Mouse (Mus musculus): ENCODE measurements at regions not wholly inside any gene's neighbourhood (a gene's known extent, or its start where the extent isn't known, plus 50 kb on each side); places are given as distances from the start of the nearest gene placed in this dataset.

GRCm38 (mm10) chr8:113250264-113250663, 385.1 kb upstream of the Mon1b start:
- DNase-seq (ENCODE audit: low spot score in 2 of 2): no peak

DNA sequence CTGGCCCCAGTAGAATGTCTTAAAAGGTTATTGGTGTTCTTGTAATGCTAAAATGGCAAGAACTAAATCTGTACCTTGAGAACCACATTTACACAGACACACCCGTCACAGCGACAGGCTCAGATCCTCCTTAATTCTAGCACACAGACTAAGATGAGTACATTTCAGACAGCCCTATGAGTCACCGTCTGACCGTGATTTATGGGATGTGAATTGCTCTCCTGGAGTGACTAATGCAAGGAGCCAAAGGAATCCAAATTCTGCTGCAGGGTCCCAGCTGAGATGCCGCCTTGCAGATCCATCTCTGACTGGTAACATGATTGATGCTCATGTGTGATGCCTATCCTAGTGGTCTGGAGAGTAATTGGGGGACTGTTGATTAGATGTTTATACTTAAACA, 381.3 kb upstream of the Mon1b start:
- DNase-seq (ENCODE audit: low spot score in 2 of 2): no peak

- DNase-seq (ENCODE audit: low spot score in 2 of 2): no peak
Measured at GRCm38 (mm10) chr8:113259477-113259876, 375.9 kb upstream of the Mon1b start.

DNA sequence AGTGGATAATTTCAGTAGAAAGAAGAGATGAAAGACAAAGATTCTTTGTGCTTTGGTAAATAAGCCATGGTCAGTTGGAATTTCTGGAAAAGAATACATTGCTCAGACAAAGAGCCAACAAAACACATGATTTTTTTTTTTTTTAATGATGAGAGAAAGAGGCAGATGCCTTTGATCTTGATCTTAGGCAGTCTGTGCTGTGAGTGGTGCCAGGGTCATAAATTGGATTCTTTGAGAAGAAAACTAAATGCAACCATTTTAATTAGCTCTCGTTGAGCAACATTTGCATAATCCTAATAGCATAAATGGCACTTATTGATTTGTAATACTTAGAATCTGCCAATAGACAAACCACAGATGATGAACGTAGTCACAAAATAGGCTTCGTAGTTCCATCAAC, 372.1 kb upstream of the Mon1b start:
- no peak for DNase-seq (ENCODE audit: low spot score in 2 of 2)

GRCm38 (mm10) chr8:113271262-113271661, 364.1 kb upstream of the Mon1b start:
- no peak for DNase-seq (ENCODE audit: low spot score in 2 of 2)

DNA sequence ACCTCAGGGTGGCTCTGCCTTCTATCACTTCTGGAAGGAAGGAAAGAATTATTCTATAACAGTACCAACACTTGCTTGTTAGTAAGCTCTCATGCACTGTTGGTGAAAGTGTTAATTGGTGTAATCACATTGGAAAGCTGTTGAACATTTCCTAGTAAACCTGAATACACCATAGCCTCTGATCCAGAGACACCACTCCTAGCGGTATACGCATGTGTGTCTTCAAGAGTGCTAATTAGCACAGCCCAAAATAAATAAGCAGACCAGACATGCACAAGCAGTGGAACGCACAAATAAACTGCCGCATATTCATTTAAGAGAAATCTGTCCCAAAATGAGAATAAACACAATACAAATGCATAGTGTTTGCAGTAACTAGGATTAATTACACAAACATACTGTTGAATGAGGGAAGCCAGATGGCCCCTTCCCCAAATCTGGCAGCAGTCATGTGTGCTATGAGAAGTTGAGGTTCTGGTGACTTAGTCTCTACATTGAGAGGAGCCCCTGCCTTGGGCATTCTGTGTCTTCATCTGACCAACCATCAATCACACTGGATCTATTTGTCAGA, 335.0 kb upstream of the Mon1b start:
- DNase-seq (ENCODE audit: low spot score in 2 of 2): no peak

DNA sequence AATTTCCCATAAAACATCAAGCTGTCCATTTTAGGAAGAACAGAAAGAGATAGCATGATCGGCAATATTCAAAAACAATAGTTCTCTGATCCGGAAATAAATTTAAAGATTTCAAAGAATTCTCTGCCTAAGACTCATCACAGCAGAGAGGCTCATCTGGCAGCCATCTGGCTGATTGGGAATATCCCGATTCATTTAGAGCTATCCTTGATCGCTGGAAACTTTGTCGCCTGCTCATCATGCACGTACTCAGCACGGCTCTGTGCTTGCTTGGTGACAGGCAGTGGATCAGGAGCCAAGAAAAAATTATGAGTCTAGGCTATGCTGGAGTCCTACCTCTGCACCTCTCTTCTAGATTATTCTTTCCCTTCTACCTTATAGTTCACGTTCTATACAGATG, 332.0 kb upstream of the Mon1b start:
- DNase-seq (ENCODE audit: low spot score in 2 of 2): no peak

GRCm38 (mm10) chr8:113317169-113317568, 318.2 kb upstream of the Mon1b start:
- no peak for DNase-seq (ENCODE audit: low spot score in 2 of 2)

GRCm38 (mm10) chr8:113331576-113331975, 303.8 kb upstream of the Mon1b start:
- no peak for DNase-seq (ENCODE audit: low spot score in 2 of 2)

- DNase-seq (ENCODE audit: low spot score in 2 of 2): no peak
Measured at GRCm38 (mm10) chr8:113341306-113341705, 294.1 kb upstream of the Mon1b start.

DNA sequence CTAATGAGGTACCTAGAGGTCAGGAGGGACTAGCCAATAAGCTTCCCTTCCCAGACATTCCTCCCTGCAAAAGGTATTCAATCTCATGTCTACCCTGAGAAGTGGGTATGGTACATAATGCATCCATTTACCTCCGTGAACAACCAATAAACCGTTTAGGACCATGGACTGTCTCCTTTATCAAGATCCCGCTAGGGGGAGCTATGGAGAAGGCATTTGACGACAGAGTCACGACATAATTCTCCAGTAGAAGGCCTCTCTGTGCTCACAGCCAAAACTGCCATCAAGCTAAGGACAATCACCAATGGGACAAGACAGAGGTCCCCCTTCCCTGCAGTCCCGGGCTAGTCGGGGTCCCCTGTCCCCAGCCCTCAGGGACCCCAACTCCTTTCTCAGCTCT, 273.5 kb upstream of the Mon1b start:
- no peak for DNase-seq (ENCODE audit: low spot score in 2 of 2)

DNA sequence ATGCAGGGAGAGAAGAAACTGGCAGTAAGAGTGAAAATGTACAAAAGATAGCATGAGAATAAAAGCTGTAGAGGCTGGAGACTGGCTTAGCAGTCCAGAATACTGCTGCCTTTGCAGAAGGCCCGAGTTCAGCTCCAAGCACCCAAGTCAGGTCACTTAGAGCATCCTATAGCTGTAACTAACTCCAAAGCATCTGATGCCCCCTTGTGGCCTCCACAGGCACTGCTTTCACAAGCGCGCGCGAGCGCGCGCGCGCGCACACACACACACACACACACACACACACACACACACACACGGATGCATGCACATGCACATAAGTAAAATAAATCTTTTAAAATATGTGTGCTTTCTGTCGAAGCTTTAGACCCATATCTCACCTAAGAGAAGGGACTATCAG, 271.2 kb upstream of the Mon1b start:
- no peak for DNase-seq (ENCODE audit: low spot score in 2 of 2)

DNA sequence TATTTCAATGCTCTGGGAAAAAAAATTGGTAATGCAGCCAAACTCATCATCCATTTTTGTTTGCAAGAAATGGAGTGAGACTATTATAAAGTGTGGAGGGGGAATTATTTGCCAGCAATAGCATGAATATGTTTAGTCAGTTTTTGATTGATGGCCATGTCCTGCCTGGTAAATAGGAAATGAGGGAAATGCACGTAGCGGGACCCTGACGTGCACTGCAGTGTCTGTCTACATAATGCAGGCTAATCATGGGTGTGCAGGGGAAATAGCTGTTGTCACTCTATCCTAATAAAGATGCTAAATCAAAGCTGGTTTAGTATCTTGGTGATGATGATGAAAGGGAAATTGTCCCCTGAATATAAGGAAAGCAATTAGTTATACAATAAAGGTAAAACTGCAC, 251.9 kb upstream of the Mon1b start:
- DNase-seq (ENCODE audit: low spot score in 2 of 2): no peak

DNA sequence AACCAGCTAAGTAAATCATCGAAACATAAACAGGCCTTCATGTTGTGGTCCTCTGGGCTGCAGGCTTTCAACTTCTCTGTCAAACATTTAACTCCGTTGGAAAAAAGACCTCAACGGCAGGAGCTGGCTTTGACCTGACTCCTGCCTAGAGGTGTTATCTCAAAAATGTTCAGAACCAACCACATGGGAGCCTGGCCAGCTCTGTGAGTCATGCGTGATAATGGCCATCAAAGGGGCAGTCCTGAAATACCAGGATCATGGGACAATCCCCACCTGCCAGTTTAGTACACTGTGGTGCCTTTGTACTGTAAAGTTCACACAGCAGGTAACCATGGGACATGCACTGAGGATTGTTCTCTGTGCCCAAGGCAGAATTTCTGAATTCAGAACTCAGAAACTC, 251.4 kb upstream of the Mon1b start:
- no peak for DNase-seq (ENCODE audit: low spot score in 2 of 2)

GRCm38 (mm10) chr8:113389504-113389903, 245.9 kb upstream of the Mon1b start:
- no peak for DNase-seq (ENCODE audit: low spot score in 2 of 2)

GRCm38 (mm10) chr8:113390038-113390437, 245.3 kb upstream of the Mon1b start:
- no peak for DNase-seq (ENCODE audit: low spot score in 2 of 2)

DNA sequence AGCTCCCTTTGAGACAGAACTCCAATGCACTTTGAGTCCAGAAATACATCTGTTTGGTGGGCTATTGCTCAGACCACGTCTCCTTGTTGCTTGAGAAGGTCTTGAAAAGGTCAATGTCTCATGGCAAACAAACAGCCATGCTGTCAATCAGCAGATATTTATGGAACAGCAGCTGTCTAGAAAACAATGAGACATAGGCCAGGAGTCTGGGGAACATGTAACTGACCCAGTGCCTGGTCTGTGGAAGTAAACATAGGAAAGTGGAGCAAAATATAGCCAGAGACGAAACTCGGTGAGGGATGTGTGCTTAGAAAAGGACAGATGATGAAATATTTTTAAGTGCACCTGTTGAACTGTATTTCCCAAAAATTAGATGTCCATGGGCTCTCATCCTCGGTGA, 241.1 kb upstream of the Mon1b start:
- no peak for DNase-seq (ENCODE audit: low spot score in 2 of 2)

GRCm38 (mm10) chr8:113405158-113405557, 230.2 kb upstream of the Mon1b start:
- DNase-seq (ENCODE audit: low spot score in 2 of 2): no peak

DNA sequence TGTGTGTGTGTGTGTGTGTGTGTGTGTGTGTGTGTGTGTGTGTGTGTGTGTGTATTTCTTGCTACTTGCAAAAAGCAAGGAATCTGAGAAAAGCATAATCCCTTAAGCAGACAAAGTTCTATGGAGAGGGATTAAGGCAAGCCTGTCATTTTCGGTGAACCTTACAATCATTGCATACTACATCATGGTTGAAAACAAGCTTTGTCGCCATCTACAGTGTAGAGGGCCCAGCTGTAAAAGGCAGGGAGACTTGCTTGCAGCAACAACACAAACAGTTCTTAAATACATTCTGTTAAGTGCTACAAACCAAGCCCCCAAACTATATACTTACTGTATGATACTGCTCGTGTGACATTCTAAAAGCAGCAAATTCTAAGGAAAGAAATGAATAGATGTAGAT, 216.0 kb upstream of the Mon1b start:
- no peak for DNase-seq (ENCODE audit: low spot score in 2 of 2)

DNA sequence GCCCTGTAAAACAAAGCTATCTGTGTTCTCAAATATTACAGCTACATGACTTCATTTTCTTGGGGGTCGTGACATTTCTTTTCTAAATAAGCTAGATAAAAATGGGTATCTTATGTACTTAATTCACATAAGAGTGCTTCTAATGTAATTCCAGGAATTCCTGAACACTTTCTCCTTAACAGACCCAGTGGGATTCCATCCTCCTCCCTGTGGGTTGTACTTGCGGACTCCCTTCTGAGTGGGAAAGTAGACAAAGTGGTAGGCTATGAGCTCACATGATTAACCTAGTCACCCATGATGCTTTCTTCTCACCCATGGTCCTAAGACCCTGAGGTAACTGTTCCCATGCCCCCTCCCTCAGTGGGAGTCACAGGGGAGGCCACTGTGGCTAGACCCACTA, 212.7 kb upstream of the Mon1b start:
- DNase-seq (ENCODE audit: low spot score in 2 of 2): no peak

GRCm38 (mm10) chr8:113439088-113439487, 196.3 kb upstream of the Mon1b start:
- no peak for DNase-seq (ENCODE audit: low spot score in 2 of 2)

GRCm38 (mm10) chr8:113454022-113454421, 181.4 kb upstream of the Mon1b start:
- DNase-seq (ENCODE audit: low spot score in 2 of 2): no peak

GRCm38 (mm10) chr8:113464625-113465024, 170.8 kb upstream of the Mon1b start:
- no peak for DNase-seq (ENCODE audit: low spot score in 2 of 2)

DNA sequence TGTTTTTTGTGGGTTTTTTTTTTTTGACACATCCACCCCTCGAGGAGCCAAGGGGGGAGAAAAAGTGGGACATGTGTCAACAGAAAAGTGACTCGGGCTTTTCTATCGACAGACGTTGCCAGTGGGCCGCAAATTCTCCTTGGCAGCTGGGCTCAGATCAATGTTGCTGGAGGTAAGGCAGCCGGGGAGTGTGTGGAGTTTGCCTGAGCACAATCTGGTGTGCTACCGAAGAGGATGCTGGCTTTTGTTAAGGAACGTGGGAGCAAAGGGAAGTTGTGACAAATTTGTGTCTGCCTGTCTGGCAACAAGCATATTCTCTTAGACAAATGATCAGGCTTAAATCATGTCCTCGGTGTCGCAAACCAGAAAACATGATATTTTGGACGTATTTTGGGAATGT, 170.2 kb upstream of the Mon1b start:
- no peak for DNase-seq (ENCODE audit: low spot score in 2 of 2)

DNA sequence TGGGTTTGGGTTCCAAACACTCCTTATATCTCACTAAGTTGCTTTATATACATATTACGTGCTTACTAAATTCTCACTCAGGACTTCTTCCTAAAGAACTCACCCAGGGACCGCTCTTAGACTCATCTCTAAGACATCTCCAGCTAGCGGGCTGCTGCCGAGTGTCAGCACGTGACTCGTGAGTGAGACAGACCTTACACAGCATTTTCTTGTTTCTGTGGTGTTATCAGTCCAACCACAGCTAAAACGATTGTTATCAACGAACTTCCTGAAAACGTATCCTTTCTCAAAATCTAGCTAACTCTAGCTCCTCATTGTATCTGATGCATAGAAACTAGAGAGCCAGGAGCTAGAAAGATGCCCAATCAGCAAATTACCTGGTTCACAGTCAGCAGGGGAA, 168.7 kb upstream of the Mon1b start:
- no peak for DNase-seq (ENCODE audit: low spot score in 2 of 2)
